Mouse (Mus musculus) thymus, adult 2 months (tissue): ENCODE data around the gene Dsel. TPM values are rescaled to one million over a fixed set of nuclear protein-coding genes. Genes with fewer than 3 reads are reported as not detected.

Experiments
- DNase-seq: peaks from one replicate; pipeline ENCODE4 v3.0.0; 2021
- H3K27ac ChIP-seq: fragments of 200-500 bp; 2 replicates; pipeline ENCODE4 v1.5.1; 2012; ENCODE audit warnings: low read length, control low read depth; ENCODE audit not compliant: control insufficient read depth, insufficient read depth
- H3K27me3 ChIP-seq: fragments of 200-500 bp; 2 replicates; pipeline ENCODE4 v1.6.1; 2012; ENCODE audit warnings: mild to moderate bottlenecking, low read length, moderate library complexity, mixed read lengths; ENCODE audit not compliant: control insufficient read depth, insufficient read depth
- H3K36me3 ChIP-seq: fragments of 200-500 bp; 2 replicates; pipeline ENCODE4 v1.6.1; 2012; ENCODE audit warnings: mild to moderate bottlenecking, low read length, moderate library complexity; ENCODE audit not compliant: control insufficient read depth, insufficient read depth
- H3K4me1 ChIP-seq: fragments of 200-500 bp; replicated peaks from 2 replicates; pipeline ENCODE4 v1.6.1; 2012; ENCODE audit warnings: low read length; ENCODE audit not compliant: control insufficient read depth, insufficient read depth
- H3K4me3 ChIP-seq: fragments of 200-500 bp; 2 replicates; pipeline ENCODE4 v1.5.1; 2012; ENCODE audit warnings: mild to moderate bottlenecking, low read length, control low read depth, moderate library complexity; ENCODE audit not compliant: control insufficient read depth, insufficient read depth
- CTCF ChIP-seq: fragments of 200-500 bp; IDR thresholded peaks from 2 replicates; pipeline ENCODE4 v1.5.1; 2012; ENCODE audit warnings: mild to moderate bottlenecking, control low read depth, low read length, moderate library complexity, borderline replicate concordance; ENCODE audit not compliant: control insufficient read depth, poor library complexity, insufficient read depth; ENCODE audit errors: extremely low read depth
- POLR2A ChIP-seq: fragments of 200-500 bp; IDR thresholded peaks from 2 replicates; pipeline ENCODE4 v1.6.1; 2012; ENCODE audit warnings: mild to moderate bottlenecking, low read length, control low read depth, moderate library complexity; ENCODE audit not compliant: control insufficient read depth, poor library complexity, insufficient read depth; ENCODE audit errors: extremely low read depth
- WGBS: fragments of 180-500 bp; shearing (Covaris S2); methylation state at CpG from one replicate; pipeline ENCODE4 v1.1.7; 2018; 5-methylcytosine and 5-hydroxymethylcytosine counted together
- polyA plus RNA-seq: library from polyadenylated mRNA; depleted of rRNA; stranded (reverse); fragments of >200 nt; gene quantifications from 2 replicates; pipeline ENCODE4 v1.2.3, GENCODE M21; 2012

Gene Dsel
- polyA plus RNA-seq, 1 experiment, result 3.8 TPM

- peak; percentile 17; the same call in 1 of the 2 replicates for TF ChIP-seq CTCF
- no peak for TF ChIP-seq POLR2A
- DNase-seq, result peak; percentile 63
- H3K27me3 ChIP-seq, result no peaks in the 10 kb centered on the region
- no peak overlapping the region; the same call in 1 of the 2 replicates for H3K27ac ChIP-seq
- WGBS, result under 1% methylated on average over 41 of the region's 41 CpGs
- H3K36me3 ChIP-seq, result no peaks in the 10 kb centered on the region
- H3K4me1 ChIP-seq, result 0 out of 2 replicates have a peak, but pooled peaks cover 6% of the 10 kb centered on the region
- peak overlapping the region; percentile 73 for H3K4me3 ChIP-seq
These were observed 497 bp downstream of the Dsel start for GRCm38 (mm10) chr1:111864063-111864778.

DNA sequence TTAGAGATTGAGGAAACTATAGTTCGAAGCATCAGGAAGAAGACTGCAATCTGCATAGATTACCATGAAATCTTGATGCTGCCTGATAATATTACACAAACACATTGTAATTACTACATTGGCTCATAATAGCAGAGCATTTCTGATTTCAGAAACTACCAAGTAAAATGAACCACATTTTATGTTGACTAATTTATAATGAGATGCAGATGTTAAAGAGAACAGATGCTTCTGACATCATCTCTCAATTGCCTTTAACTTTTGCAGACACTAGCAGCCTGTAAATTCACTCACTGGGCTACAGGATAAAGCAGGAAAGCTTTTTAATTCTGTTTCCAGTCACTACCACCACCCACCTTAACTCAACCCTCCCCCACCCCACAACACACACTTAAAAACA is 6.9 kb downstream of the Dsel start:
- WGBS, result 94% methylated on average over 1 of the region's 1 CpGs
- TF ChIP-seq CTCF, result no peak
- no peak for TF ChIP-seq POLR2A
- no peak for DNase-seq

GRCm38 (mm10) chr1:111852439-111852838 is 12.3 kb downstream of the Dsel start:
- H3K36me3 ChIP-seq, result no peaks in the 10 kb centered on the region
- no peaks in the 10 kb centered on the region for H3K4me1 ChIP-seq
- H3K27me3 ChIP-seq, result no peaks in the 10 kb centered on the region
- 97% methylated on average over 8 of the region's 8 CpGs for WGBS
- no peak for DNase-seq
- no peak overlapping the region for H3K27ac ChIP-seq
- no peak overlapping the region for H3K4me3 ChIP-seq
- TF ChIP-seq POLR2A, result no peak
- TF ChIP-seq CTCF, result no peak

More for the DNA sequence above, 6.9 kb downstream of the Dsel start:
- no peak overlapping the region for H3K27ac ChIP-seq
- no peak overlapping the region for H3K4me3 ChIP-seq
- no peaks in the 10 kb centered on the region for H3K4me1 ChIP-seq
- no peaks in the 10 kb centered on the region for H3K27me3 ChIP-seq
- no peaks in the 10 kb centered on the region for H3K36me3 ChIP-seq

DNA sequence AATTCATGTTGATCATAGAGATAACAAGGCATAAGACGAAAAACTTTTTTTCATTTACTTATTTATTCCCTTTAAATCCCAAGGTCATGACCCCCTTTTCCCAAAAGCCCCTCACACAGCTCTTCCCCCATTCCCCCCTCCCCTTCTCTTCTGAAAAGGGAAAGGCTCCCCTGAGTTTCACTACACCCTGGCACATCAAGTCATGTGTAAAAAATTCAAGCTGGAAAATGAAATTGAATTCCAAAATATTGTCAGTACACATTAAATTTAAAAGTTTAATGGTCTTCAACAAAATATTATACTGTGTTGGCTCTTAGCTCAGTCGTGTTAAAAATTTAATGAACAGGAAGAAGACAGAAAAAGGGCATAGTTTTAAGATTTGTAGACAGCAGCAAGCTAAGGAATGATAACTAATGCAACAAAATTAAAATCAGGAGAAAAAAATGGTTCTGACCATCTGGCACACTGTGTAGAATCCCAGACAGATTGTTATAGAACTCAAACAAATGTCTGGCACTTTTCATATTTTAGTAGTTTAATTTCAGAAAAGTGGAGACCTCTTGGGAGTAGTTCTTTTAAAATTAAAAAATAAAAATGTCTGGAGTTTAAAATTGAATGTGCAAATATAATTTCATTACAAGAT is 31.0 kb downstream of the Dsel start:
- Histone ChIP-seq H3K36me3 (no peaks in the 10 kb centered on the region), H3K4me1 (no peaks in the 10 kb centered on the region), H3K27ac (no peak overlapping the region), H3K4me3 (no peak overlapping the region), H3K27me3 (no peaks in the 10 kb centered on the region)
- 69% methylated on average over 2 of the region's 2 CpGs for WGBS
- no peak for DNase-seq
- TF ChIP-seq CTCF (no peak), POLR2A (no peak)
